Mouse (Mus musculus): ENCODE measurements at regions not wholly inside any gene's neighbourhood (a gene's known extent, or its start where the extent isn't known, plus 50 kb on each side); places are given as distances from the start of the nearest gene placed in this dataset.
A peak's percentile ranks its signal among the peaks of the same experiment; 100 is the strongest.

DNA sequence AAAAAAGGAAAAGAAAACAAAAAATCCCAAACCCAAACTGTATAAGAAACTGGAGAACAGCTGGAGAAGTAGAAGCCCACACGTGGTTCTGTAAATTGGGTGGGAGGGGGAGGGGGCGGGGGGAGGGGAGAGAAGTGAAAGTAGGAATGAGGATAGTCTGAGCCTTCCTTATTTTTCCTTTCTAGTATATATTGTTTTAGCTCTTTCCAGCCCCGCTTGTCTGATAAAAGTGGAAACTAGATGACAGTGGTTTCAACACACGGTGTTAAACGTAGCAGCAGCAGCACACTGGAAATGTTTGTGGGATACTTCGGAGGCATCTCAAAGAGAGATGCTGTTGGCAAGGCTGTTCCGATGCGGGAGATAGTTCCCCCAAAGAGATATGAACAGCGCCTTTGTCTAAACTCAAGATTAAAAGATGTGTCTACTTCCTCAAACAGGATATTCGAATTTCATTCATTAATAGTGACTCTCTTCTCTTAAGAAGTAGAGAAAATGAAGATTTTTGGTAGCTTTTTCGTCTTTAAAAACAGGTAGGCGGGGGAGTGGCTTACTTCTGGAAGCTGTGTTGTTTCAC is 1588.3 kb downstream of the 4930444P10Rik start:
- Histone ChIP-seq H3K36me3 (ENCODE audit: control insufficient read depth, insufficient read depth, low read length) (no peaks in the 10 kb centered on the region), H3K9me3 (ENCODE audit: control insufficient read depth, low read length) (no peaks in the 10 kb centered on the region), H3K4me3 (ENCODE audit: low read depth, low read length) (0 out of 2 replicates have a peak overlapping the region, but pooled peaks have one; percentile 10), H3K4me1 (replicated peaks; ENCODE audit: control insufficient read depth, insufficient read depth) (peaks cover 6% of the 10 kb centered on the region; the same call in 1 of the 2 replicates), H3K27ac (replicated peaks) (no peak overlapping the region), H3K27me3 (ENCODE audit: control insufficient read depth, insufficient read depth, low read length) (peaks cover 15% of the 10 kb centered on the region), H3K4me2 (replicated peaks; ENCODE audit: low read depth) (no peak overlapping the region; the same call in 1 of the 2 replicates), H3K9ac (ENCODE audit: low read length) (no peak overlapping the region)
- TF ChIP-seq EP300 (optimal IDR thresholded peaks at IDR 0.05) (no peak), CTCF (IDR thresholded peaks at IDR 0.05; ENCODE audit: low read depth) (no peak)
- 6% methylated on average over 11 of the region's 12 CpGs for WGBS
- DNase-seq (ENCODE audit: low spot score) = no peak
- ATAC-seq (ENCODE audit: low FRiP score, low TSS enrichment) = no peak

DNA sequence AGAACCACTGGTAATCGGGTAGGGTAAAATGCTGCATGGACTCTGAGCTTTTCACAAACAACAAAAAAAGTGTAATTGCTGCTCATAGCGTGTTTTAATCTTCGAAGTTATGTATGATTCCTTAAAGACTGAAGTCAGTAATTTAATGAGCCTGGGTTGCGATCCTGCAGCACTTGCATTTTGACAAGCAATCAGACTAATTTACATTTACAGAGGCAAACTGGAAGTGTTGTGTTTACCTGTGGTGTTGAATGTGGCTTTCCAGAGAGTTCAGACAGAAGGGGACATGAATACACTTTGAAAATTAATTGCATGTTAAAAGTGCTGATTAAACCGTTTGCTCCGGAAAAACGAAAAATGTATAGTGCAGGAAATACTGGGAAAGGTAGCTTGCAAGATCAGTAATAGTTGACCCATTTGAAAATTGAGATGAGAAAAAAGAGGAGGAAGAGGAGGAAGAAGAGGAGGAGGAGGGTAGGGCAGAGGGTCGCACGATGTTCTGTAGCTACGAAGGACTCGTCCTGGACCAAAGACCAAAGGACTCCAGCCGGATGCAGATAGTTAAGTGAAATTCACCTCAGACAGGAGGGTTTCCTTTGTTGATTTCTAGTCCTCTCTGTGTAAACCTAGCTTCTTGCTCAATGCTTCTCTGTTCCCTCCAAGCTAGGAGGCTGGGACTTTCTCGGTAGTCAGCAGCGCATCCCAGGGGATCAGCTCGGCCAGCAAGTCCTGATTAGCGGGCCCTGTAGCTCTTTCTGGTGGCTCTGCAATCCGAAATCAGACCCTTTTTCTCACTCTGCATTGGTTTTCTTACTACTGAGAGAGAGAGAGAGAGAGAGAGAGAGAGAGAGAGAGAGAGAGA is 1589.0 kb downstream of the 4930444P10Rik start:
- 11% methylated on average over 17 of the region's 17 CpGs for WGBS
- H3K9ac ChIP-seq (ENCODE audit: low read length) = no peak overlapping the region
- peaks cover 14% of the 10 kb centered on the region for H3K27me3 ChIP-seq (ENCODE audit: control insufficient read depth, insufficient read depth, low read length)
- no peak for DNase-seq (ENCODE audit: low spot score)
- H3K4me1 ChIP-seq (replicated peaks; ENCODE audit: control insufficient read depth, insufficient read depth) = peaks cover 6% of the 10 kb centered on the region; the same call in 1 of the 2 replicates
- TF ChIP-seq EP300 (optimal IDR thresholded peaks at IDR 0.05) = no peak
- TF ChIP-seq CTCF (IDR thresholded peaks at IDR 0.05; ENCODE audit: low read depth) = no peak
- no peak overlapping the region for H3K4me2 ChIP-seq (replicated peaks; ENCODE audit: low read depth)
- H3K4me3 ChIP-seq (ENCODE audit: low read depth, low read length) = no peak overlapping the region
- no peak overlapping the region for H3K27ac ChIP-seq (replicated peaks)
- no peak for ATAC-seq (ENCODE audit: low FRiP score, low TSS enrichment)
- no peaks in the 10 kb centered on the region for H3K36me3 ChIP-seq (ENCODE audit: control insufficient read depth, insufficient read depth, low read length)
- no peaks in the 10 kb centered on the region for H3K9me3 ChIP-seq (ENCODE audit: control insufficient read depth, low read length)

DNA sequence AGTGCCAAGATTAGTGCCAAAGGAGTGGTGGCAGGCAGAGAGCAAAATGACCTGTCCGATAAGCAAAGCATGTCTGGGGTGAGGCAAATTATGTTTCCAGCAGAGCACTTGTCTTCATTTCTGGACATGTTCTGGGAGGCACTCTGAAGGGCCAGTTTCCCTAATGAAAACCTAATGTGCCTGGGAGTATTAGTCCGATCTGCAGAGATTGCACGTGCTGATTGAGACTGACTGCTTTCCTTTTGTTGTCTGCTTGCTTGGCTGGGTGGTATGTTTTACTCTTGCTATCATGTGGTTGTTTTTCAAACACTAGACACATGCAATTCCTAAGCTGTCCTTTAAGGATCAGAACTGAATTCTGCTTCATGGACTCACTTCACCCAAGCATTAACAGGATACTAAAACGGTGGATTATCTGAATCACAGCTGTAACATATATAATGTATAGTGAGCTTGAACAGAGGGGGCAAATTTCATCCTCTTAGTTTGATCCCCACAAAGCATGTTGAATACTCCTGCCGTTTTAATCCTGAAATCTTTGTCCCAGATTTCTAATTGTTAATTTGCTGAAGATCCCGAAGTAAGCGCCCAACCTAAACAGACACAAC is 1589.8 kb downstream of the 4930444P10Rik start:
- TF ChIP-seq CTCF (IDR thresholded peaks at IDR 0.05; ENCODE audit: low read depth) = no peak
- Histone ChIP-seq H3K4me1 (replicated peaks; ENCODE audit: control insufficient read depth, insufficient read depth) (peaks cover 6% of the 10 kb centered on the region; the same call in 1 of the 2 replicates), H3K27me3 (ENCODE audit: control insufficient read depth, insufficient read depth, low read length) (peaks cover 13% of the 10 kb centered on the region), H3K27ac (replicated peaks) (no peak overlapping the region), H3K4me3 (ENCODE audit: low read depth, low read length) (no peak overlapping the region), H3K9ac (ENCODE audit: low read length) (no peak overlapping the region), H3K4me2 (replicated peaks; ENCODE audit: low read depth) (no peak overlapping the region), H3K9me3 (ENCODE audit: control insufficient read depth, low read length) (no peaks in the 10 kb centered on the region), H3K36me3 (ENCODE audit: control insufficient read depth, insufficient read depth, low read length) (no peaks in the 10 kb centered on the region)
- DNase-seq (ENCODE audit: low spot score) = no peak
- ATAC-seq (ENCODE audit: low FRiP score, low TSS enrichment) = no peak
- 36% methylated on average over 7 of the region's 7 CpGs for WGBS

DNA sequence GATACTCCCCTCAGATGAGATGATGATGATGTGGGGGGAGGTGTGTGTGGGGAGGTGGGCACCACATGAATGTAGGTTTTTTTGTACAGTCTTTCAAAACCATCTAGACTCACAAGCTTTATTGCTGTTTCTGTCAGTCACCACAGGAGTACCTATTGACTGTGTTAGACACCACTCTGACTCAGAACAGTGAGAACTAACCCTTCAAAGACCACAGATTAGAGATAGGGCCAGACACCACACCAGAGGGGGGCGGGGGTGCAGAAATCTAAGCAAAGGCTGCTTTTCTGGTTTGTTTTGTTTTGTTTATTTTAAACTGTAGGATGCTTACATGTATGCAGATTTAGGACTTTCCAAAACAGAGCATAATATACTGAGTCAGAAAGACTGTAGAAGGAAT is 1594.0 kb downstream of the 4930444P10Rik start:
- Histone ChIP-seq H3K4me1 (replicated peaks; ENCODE audit: control insufficient read depth, insufficient read depth) (no peaks in the 10 kb centered on the region), H3K27me3 (ENCODE audit: control insufficient read depth, insufficient read depth, low read length) (no peaks in the 10 kb centered on the region), H3K9ac (ENCODE audit: low read length) (no peak overlapping the region), H3K27ac (replicated peaks) (no peak overlapping the region), H3K9me3 (ENCODE audit: control insufficient read depth, low read length) (no peaks in the 10 kb centered on the region), H3K4me2 (replicated peaks; ENCODE audit: low read depth) (no peak overlapping the region), H3K4me3 (ENCODE audit: low read depth, low read length) (no peak overlapping the region), H3K36me3 (ENCODE audit: control insufficient read depth, insufficient read depth, low read length) (no peaks in the 10 kb centered on the region)
- WGBS = 69% methylated on average over 1 of the region's 1 CpGs
- TF ChIP-seq CTCF (IDR thresholded peaks at IDR 0.05; ENCODE audit: low read depth) (no peak), EP300 (optimal IDR thresholded peaks at IDR 0.05) (no peak)
- ATAC-seq (ENCODE audit: low FRiP score, low TSS enrichment) (no peak), DNase-seq (ENCODE audit: low spot score) (no peak)

DNA sequence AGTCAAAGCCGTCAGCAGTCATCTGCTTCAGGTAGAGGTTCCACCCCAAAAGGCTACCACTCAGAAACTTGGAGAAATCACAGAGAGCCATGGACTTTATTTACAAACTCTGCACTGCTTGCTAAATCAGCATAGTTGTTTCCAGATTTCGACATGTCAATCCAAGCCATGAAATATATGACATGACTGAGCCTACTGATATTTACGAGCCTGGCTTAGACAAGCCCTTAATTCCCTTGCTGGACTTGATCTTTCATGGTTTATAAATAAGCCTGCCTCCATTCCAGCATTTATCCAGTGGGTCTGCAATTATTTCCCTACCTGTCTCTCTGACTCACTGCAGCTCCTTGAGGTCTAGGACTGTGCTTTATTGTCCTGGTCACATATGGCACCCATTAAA is 1603.1 kb downstream of the 4930444P10Rik start:
- Histone ChIP-seq H3K36me3 (ENCODE audit: control insufficient read depth, insufficient read depth, low read length) (no peaks in the 10 kb centered on the region), H3K4me1 (replicated peaks; ENCODE audit: control insufficient read depth, insufficient read depth) (no peaks in the 10 kb centered on the region), H3K4me3 (ENCODE audit: low read depth, low read length) (no peak overlapping the region), H3K9ac (ENCODE audit: low read length) (no peak overlapping the region), H3K27ac (replicated peaks) (no peak overlapping the region), H3K27me3 (ENCODE audit: control insufficient read depth, insufficient read depth, low read length) (no peaks in the 10 kb centered on the region), H3K9me3 (ENCODE audit: control insufficient read depth, low read length) (no peaks in the 10 kb centered on the region), H3K4me2 (replicated peaks; ENCODE audit: low read depth) (no peak overlapping the region)
- 62% methylated on average over 3 of the region's 3 CpGs for WGBS
- ATAC-seq (ENCODE audit: low FRiP score, low TSS enrichment) (no peak), DNase-seq (ENCODE audit: low spot score) (no peak)
- TF ChIP-seq EP300 (optimal IDR thresholded peaks at IDR 0.05) (no peak), CTCF (IDR thresholded peaks at IDR 0.05; ENCODE audit: low read depth) (no peak)
